Mouse (Mus musculus) monocyte, adult 5-6 weeks (primary cell): ENCODE measurements around the gene Spred1. TPM values are rescaled to one million over a fixed set of nuclear protein-coding genes. Genes with fewer than 3 reads are reported as not detected.

Source experiments
- ATAC-seq: fragments of 153-309, 156-312 bp; replicated peaks from 2 replicates; pipeline ENCODE4 v1.8.0; 2017; ENCODE audit warnings: mild to moderate bottlenecking; ENCODE audit not compliant: low TSS enrichment, insufficient number of reproducible peaks, severe bottlenecking, poor library complexity, low FRiP score
- total RNA-seq: library from RNA; stranded (forward); fragments of 200-1000, 200-491, 200-594 nt; gene quantifications from 3 replicates; pipeline ENCODE4 v1.2.3, GENCODE M21; 2017

Spred1 gene
- total RNA-seq, 1 experiment from 2014 or later: 56.2 TPM

DNA sequence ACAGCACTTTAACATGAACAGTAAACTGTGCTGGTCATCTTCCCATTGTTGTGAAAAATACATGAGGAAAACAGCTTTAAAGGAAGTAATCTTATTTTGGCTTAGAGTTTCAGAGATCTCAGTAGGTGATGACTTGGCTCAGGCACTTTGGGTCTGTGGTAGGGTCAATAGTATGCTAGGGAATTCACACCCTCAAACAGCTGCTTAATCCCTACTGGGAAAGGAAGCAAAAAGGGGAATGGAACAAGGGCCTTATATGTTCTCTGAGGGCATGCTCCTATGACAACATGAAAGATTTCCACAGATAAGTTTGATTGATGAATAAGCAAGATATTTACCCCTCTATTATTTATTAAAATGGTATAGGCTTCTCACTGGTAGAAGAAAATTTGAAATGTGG, 31.0 kb downstream of the Spred1 start:
- ATAC-seq: no peak

DNA sequence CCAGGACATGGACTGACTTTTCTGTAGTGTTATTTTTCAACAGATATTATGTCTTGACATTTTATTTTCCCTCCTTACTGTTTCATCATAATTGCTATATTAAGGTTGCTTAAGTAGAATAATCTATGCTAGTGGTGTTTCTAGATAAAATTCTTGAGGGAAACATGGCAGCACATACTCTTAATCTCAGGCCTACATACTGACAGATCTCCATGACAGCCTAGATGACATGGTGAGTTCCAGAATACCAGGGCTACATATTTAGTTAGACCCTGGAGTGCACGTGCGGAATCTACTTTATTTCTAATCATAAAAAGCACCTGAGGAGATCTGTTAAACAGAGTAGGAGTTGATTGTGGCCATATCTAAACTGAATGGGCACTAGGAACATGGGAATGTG, 47.2 kb downstream of the Spred1 start:
- ATAC-seq: no peak

DNA sequence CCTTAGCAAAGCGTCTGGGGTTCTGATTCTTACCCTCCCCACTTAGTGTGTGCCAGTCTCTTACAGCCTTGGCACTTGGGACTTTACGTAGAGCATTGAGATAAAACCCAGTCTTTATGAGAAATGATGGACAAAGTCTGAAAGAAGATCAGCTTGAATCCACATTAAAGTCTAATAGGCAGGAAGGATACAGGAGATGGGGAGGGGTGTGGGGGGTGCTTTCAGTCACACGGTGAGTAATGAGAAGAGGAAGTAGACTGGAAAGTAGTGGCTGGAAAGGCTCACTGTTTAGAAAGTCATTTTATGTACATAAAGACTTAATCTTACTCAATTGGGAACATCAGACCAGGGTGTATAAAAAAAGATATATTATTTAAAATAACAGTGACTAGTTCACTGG, 47.9 kb downstream of the Spred1 start:
- no peak for ATAC-seq

DNA sequence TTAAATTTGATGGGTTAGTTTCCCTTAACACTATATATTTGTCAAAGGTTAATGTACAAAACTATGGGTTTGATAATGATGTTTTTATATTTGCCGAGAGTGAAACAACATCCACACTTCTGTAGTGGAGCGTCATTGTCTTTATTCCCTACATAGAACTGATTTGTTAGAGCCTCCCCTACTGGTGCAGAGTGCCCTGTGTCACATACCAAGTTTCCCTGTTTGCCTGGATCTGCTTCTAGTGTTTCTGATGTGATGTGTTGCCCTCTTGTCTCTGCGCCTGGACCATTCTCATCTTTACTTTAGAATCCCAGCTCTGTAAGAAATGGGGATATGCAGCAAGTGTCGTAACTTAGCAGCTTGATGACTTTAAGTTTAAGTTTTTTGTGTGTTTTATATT, 51.8 kb downstream of the Spred1 start:
- no peak for ATAC-seq

DNA sequence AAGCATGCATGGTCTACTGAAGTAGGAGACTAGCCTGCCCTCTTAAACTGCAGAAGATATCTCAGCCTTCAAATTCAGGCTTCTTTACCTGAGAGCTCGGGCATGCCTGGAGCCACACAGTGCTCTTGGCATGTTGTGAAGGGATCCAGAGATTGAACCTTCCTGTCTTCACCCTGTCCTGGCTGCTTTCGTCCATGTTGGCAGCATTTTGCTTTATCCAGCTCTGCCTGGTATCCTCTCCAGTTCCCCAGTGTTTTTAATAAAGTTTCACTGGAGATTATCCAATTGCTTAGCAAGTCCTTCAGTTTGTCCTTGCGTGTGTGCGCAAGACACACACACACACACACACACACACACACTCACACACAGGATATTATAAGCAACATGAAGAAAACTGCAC, 54.9 kb downstream of the Spred1 start:
- ATAC-seq: no peak

DNA sequence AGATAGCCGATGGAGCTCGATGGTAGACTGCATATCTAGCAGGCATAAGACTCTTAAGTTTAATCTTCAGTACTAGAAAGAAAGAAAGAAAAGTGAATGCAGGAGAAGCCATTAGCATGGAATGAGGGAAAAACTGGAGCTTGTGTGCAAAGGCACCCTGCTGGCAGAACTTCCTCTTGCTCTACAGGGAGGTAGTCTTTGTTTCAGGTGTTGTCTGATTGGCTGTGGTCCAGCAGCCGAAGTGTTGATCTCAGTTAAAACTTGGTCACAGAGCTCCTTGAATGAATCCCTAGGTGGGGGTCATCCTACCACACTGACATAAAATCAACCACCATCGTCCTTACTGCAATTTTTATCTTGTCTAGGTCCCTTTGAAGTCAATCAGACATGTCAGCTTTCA, 55.8 kb downstream of the Spred1 start:
- no peak for ATAC-seq

DNA sequence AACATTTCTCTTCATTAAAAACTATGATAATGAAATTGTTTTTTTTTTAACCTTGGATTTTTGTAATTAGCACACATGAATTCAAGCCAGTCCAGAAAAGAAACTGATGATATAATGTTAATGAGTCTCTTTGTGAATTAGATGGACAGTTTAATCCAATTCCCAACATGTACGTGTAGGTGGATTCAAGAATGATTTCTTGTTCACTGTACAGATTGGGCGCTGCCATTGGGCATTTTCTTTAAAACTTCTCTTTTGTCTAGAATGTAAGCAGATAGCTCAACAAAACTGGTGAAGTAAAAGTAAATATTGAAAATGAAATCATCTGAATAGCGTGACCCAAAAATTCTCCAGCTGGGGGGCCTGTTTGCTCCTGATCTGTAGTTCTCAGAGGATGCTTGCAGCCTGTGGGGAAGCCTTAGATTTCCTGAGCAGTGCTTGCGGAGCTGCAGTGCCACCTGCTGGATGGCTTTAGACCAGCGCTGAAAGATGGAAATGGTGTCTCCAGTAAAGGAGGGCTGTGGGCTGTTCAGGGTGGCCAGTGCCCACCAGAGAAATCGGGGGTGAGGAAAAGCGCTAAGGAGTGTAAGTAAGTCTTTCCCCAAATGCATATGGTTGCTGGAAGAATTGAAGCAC, 59.2 kb downstream of the Spred1 start:
- ATAC-seq: peak; percentile 92

DNA sequence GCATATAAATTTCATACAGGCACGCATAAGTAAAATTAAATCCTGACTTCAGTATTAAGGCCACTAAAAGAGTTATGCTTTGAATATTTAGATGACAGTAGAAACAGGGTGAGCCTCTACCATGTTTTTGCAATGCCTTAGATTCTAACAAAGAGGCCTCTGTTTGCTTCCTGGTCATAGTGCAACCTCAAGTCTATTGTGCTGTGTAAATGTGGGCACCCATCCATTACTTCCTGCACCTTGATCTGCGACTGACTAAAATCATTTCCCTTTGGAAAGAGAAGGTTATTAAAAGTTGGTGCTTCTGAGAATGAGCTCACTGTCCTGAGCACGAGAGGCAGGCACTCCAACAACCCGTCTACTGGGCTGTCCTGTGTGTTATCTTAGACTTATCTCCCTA, 64.4 kb downstream of the Spred1 start:
- no peak for ATAC-seq

DNA sequence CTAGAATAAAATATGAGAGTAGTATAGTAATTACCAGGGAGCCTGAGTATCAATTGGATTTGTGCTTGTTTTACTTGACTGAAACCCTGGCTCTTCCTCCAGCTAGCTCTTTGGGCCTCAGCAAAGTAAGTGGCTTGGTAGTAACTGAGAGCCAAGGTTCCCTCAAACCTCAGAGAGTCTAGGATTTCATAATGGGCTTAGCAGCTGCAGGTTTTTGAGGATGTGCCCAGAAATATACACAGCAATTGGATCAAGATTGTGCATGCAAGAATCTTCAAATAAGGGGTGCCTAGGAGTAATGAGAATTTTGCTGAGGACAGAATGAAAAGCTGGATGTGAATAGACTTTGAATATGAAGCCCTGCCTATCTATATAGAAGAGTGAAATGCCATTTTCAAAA, 69.7 kb downstream of the Spred1 start:
- no peak for ATAC-seq

DNA sequence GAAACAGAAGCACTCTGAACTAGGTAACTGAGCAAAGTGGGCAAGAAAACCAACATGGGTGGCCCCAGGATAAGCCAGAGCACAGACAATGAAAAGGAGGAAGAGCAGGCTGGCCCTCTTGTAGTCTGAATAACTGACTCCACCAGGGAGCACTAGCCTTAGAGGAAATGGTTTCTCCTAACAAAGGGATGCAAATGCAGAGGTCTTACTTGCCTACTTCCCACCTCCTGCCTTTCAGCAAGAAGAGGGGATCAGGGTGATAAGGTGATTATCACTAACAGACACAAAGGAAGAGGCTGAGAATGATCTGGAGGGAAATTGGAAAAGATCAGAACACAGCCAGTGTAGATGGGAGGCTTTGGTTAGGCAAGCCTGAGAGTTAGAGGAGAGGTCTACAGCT, 73.1 kb downstream of the Spred1 start:
- no peak for ATAC-seq

DNA sequence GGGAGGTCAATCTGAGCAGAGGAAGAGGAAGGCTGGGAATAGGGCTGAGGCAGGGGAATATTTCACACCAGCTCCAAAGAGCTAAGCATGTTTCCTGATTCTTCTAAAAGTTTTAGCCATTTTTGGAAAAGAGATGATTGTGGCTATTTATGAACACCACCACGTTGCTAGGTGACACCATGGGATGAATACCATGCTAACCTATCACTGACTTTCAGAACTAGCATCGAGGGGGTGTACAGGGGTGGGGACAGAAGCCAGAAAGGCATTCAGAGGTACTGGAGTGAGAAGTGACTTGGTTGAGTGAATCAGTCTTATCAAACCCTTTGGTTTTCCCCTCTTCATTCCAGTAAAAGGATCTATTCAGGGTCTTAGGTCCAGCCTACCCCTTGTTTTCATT, 74.0 kb downstream of the Spred1 start:
- ATAC-seq: no peak

DNA sequence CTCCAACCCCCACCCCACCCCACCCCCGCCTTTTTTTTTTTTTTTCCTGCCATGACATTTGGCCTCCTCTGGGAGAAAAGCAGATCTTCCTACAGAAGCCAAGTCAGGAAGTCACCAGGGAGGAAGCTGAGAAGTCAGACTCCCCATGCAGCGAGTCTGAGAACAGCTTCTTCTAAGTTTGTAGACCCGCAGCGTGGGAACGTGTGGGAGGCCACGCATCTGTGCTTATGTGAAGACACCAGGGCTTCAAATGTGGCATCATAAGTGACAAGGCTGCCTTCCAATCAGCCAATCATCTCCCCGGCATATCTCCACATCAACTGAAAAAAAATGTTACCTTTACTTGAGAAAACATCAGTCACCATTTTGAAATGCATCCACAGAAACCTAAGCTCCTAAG, 74.4 kb downstream of the Spred1 start:
- ATAC-seq: no peak

DNA sequence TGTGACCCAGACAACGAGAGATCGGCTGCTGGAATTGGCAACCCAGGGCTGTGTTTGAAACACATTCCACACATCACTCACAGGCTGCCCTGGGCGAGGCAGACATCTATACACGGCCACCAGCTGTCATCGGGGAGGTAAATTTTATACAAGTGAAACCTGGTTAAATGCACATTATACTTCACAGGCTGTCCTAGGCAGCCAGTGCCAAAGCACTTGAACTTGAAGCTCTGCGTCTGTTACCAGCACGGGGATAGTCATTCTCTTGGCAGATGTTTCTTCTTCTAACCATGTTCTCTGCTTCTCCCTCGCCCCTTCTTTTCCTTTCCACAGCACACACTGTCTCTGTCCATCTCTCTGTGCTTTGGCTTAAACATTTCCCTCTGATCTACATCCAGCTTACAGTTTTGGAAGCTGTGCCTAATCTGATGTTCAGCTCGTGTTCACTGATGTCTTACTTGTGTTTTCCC, 79.7 kb downstream of the Spred1 start:
- ATAC-seq: no peak

DNA sequence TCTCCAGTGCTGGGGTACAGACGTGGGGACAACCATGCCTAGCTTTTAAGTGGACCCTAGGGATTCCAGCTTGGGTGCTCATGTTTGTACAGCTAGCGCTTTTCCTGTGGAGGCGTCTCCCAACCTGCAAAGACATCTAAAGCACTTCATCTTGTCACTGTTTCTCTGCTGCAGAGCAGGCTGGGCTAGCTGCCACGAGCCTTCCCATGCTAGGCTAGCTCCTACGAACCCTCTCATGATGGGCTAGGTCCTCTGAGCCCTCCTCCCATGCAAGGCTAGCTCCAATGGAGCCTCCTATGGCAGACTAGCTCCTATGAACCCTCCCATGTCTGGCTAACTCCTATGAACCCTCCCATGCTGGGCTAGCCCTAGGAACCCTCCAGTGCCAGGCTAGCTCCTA, 82.2 kb downstream of the Spred1 start:
- no peak for ATAC-seq

DNA sequence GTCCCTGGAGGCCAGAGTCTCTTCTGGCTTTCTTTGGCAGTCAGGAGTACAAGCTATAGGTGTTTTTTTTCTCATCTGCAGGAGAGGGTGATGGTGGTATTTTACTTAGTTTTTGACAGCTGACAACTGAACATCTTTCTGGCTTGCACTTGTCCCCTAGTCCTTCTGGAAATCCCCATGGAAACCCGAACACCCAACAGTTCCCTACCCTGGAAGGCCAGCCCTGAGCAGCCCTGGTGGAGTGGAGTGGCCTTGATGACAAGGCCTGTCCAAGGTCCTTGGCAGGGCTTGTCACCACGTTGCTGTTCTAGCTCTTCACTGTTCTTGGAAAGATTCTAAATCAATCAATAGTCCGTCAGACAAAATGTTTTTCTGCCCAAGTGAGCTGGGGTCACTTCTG, 83.4 kb downstream of the Spred1 start:
- ATAC-seq: no peak

DNA sequence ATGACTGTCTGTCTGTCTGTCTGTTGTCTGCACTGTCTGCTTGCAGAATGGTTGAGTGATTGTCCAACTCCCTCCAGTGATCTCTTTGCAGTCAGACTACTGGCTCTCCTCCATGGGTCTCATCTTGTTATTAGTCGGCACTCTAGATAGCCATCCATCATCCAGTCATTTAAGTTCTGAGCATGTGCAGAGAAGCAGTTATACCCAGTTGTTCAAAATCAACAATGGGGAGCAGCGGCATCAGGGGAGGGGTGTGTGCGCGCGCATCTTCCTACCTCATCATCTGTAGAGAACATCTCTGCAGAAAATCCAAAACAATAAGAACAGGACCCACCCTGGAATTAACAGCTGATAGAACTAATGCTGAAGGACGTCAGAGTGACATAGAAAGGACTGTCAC, 83.9 kb downstream of the Spred1 start:
- ATAC-seq: no peak

DNA sequence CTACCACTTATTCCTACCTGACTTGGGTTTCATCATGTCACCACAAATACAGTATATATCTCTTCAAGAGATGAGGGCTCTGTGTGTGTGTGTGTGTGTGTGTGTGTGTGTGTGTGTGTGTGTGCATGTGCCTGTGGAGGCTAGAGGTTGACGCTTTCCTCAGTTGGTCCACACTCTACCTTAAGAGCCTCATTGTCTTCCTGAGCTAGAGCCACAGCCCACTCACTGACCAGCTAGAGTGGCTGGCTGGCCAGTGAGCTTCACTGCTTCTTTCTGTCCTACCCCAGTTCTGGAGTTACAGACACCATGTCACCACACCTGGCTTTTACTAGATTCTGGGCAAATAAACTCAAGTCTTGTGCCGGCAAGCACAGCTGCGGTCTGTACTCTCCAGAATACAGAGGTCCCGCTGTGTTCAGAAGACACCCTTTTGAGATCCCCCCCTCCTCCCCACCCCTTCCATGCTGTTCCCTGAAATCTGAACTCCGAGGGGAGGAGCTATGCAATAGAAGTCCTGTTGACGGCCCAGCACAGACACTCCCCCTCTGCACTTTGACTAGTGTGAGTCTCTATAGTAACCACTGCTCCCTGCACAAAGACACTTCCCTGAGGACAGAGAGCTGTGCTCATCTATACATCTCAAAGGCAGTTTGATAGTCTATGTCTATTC, 89.4 kb downstream of the Spred1 start:
- ATAC-seq: no peak

DNA sequence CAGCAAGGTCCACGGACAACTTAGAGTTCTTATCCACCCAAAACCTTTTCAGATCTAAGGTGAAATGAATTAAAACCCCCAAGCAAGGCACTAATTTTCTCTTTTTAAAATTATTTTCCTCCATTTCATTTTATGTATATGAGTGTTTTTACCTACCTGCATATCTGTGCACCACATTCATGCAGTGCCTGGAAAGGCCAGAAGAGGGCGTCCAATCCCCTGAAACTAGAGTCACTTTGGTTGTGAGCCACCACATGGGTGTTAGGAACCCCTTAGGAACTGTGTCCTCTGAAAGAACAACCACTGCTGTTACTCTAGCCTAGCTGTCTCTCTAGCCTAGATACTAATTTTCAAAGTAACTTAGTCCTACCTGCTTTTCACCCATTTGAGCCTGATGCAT, 95.0 kb downstream of the Spred1 start:
- no peak for ATAC-seq

DNA sequence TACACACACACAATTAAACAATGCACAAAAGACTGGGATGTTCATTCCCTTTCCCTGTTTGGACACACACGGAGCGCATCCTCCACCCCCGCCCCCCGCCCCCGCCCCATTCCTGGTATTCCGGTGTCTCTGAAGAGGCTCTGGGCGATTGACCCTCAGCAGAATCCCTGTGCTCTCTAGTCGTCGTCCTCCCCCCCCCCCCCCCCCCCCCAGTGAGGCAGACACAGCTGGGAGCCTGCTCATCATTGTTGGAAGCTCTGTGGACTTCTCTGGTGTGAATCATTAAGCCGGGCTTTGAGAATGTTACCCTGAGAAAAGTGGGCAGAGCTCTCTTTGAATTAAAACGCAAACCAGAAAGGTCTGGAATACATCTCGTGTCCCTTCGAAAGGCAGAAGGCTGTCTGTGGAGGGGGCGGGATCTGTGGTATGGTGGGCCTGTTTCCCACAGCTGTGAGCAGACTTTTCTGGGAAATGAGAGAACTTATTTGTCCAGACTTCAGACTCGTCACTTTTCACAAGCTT, 96.6 kb downstream of the Spred1 start:
- ATAC-seq: no peak

DNA sequence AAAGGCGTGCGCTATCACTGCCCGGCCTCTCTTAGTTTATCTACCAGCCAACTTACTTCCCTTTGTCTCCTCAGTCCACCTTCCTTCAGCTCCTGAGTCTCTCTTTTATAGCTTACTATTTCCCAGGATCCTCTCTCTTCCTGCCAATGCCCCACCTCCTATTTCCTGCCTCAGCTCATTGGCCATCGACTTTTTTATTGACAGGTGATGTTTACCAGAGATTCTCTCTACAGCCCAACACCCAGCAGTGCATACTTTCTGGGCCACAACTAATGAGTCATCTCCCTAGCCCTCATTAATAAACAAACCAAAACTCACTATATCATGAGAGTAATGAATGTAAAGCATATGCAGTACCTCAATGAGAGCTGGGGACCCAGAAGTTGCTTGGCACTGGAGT, 98.4 kb downstream of the Spred1 start:
- ATAC-seq: no peak
